Mouse (Mus musculus): ENCODE data around the gene Atad5. TPM values are rescaled to one million over a fixed set of nuclear protein-coding genes. Genes with fewer than 3 reads are reported as not detected.

The Atad5 gene
- total and polyA plus RNA-seq, 3 experiments: 17.1 to 66.9 (median 22.6) TPM

DNA sequence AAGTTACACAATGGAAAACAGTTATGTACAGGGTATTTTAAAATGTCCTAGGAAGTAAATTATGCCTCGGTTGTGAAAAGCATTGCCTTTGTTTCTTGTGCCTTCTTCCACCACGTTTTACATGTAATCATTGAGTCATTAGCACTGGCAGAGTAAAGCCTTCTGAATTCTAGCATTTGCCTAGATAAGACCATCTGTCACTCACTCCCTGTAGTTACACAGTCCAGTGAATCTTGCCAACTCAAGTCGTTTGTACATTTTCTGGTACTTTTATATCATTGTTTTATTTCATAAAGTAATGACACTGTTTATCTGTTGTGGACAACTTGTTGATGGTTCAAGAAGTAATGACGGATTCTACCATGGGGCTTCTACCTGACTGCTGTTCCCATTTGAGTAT is 45.5 kb downstream of the Atad5 start:
- TF ChIP-seq ZNF384 (IDR thresholded peaks at IDR 0.05; ENCODE audit: low read depth, low read length): no peak
- no peak for TF ChIP-seq POLR2A (IDR thresholded peaks at IDR 0.05; ENCODE audit: control insufficient read depth in 1 of 2, insufficient read depth in 1 of 2, low read depth in 1 of 2, low read length in 2 of 2, poor library complexity in 1 of 2)
- no peak for TF ChIP-seq E2F4 (IDR thresholded peaks at IDR 0.05; ENCODE audit: borderline replicate concordance, low read depth, low read length)
- TF ChIP-seq POLR2AphosphoS2 (IDR thresholded peaks at IDR 0.05; ENCODE audit: low read length): 0 out of 2 replicates have a peak, but pooled peaks have one; percentile 11
- TF ChIP-seq UBTF (IDR thresholded peaks at IDR 0.05; ENCODE audit: borderline replicate concordance, insufficient read depth, low read depth, low read length): no peak
- TF ChIP-seq KAT2A (conservative IDR thresholded peaks at IDR 0.05; ENCODE audit: low read depth, low read length): no peak
- no peak for TF ChIP-seq RCOR1 (IDR thresholded peaks at IDR 0.05; ENCODE audit: low read depth, low read length)
- no peak for TF ChIP-seq MAZ (IDR thresholded peaks at IDR 0.05; ENCODE audit: low read depth, low read length)
- TF ChIP-seq MEF2A (IDR thresholded peaks at IDR 0.05; ENCODE audit: extremely low read depth, insufficient replicate concordance, low read depth, low read length, poor library complexity, severe bottlenecking): no peak
- no peak for TF ChIP-seq JUND (IDR thresholded peaks at IDR 0.05; ENCODE audit: low read depth, low read length)
- TF ChIP-seq TCF12 (IDR thresholded peaks at IDR 0.05; ENCODE audit: low read depth, low read length): no peak
- no peak for TF ChIP-seq NELFE (IDR thresholded peaks at IDR 0.05; ENCODE audit: low read depth, low read length)
- peak; percentile 21; the same call in 1 of the 2 replicates for TF ChIP-seq TAL1 (IDR thresholded peaks at IDR 0.05; ENCODE audit: low read length)
- TF ChIP-seq GATA1 (IDR thresholded peaks at IDR 0.05; ENCODE audit: low read depth, low read length): peak; percentile 34; the same call in 1 of the 2 replicates
- TF ChIP-seq TBP (IDR thresholded peaks at IDR 0.05; ENCODE audit: low read depth, low read length): no peak
- Histone ChIP-seq H3K4me3 (ENCODE audit: control insufficient read depth in 1 of 2, insufficient read depth in 1 of 2, low read depth in 2 of 2, low read length in 2 of 2) (no peak overlapping the region), H3K9ac (ENCODE audit: control insufficient read depth, low read depth, low read length, poor library complexity, severe bottlenecking) (no peak overlapping the region), H3K27ac (ENCODE audit: control insufficient read depth, low read depth, low read length) (no peak overlapping the region), H3K9me3 (replicated peaks; ENCODE audit: insufficient read depth, low read length) (no peaks in the 10 kb centered on the region), H3K4me1 (ENCODE audit: control insufficient read depth in 1 of 2, insufficient read depth in 2 of 2, low read length in 2 of 2) (peaks cover 0 to 3% of the 10 kb centered on the region in 2 experiments; a peak in 1 of 4 replicates), H3K27me3 (ENCODE audit: control insufficient read depth in 1 of 2, insufficient read depth in 2 of 2, low read length in 2 of 2) (no peaks in the 10 kb centered on the region), H3K79me2 (ENCODE audit: control insufficient read depth, insufficient read depth, low read length, poor library complexity) (peaks cover 5% of the 10 kb centered on the region), H3K36me3 (ENCODE audit: control insufficient read depth in 1 of 2, insufficient read depth in 2 of 2, low read length in 2 of 2) (peaks cover 10 to 32% of the 10 kb centered on the region in 2 experiments)
- peak; percentile 62 for DNase-seq (ENCODE audit: low read depth, low spot score)

DNA sequence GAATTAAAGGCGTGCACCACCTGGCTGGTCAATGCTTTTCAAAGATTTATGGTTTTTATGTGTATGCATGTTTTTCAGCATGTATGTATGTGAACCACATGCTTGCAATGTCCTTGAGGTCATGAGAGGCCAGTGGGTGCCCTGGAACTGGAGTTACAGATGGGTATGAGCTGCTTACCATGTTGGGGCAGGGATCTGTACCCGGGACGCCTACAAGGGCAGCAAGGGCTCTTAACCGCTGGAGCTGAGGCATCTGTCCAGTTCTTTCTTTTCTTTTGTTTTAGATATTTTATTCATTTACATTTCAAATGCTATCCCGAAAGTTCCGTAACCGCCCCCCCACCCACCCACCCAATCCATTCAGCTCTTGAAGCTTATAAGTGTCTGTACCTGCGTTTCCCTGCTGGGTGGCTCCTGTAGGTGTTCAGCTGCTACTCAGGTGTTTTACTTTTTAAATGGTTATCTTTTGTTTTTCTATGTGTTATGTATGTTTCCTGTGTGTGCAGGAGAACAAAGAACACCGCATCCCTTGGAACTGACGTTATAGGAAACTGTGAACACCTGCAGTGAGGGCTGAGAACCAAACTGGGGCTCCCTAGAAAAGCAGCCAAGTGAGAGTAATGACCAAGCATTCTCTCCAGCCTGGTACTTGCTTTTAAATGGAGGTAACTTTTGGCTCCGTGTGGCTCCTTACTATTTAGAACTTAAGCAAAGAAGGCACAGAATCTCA is 46.9 kb downstream of the Atad5 start:
- DNase-seq (ENCODE audit: low read depth, low spot score): no peak

More for the DNA sequence above, 46.9 kb downstream of the Atad5 start:
- H3K4me3 ChIP-seq (ENCODE audit: control insufficient read depth in 1 of 2, insufficient read depth in 1 of 2, low read depth in 2 of 2, low read length in 2 of 2): no peak overlapping the region
- H3K9me3 ChIP-seq (replicated peaks; ENCODE audit: insufficient read depth, low read length): no peaks in the 10 kb centered on the region
- no peaks in the 10 kb centered on the region for H3K27me3 ChIP-seq (ENCODE audit: control insufficient read depth in 1 of 2, insufficient read depth in 2 of 2, low read length in 2 of 2)
- no peak overlapping the region for H3K27ac ChIP-seq (ENCODE audit: control insufficient read depth, low read depth, low read length)
- no peak for TF ChIP-seq GATA1 (IDR thresholded peaks at IDR 0.05; ENCODE audit: low read depth, low read length)
- no peak for TF ChIP-seq SMC3 (IDR thresholded peaks at IDR 0.05; ENCODE audit: low read depth, low read length)
- no peak for TF ChIP-seq MEF2A (IDR thresholded peaks at IDR 0.05; ENCODE audit: extremely low read depth, insufficient replicate concordance, low read depth, low read length, poor library complexity, severe bottlenecking)
- no peak for TF ChIP-seq EP300 (IDR thresholded peaks at IDR 0.05; ENCODE audit: low read depth in 1 of 2, low read length in 2 of 2)
- no peak for TF ChIP-seq TAL1 (IDR thresholded peaks at IDR 0.05; ENCODE audit: low read length)
- TF ChIP-seq HCFC1 (IDR thresholded peaks at IDR 0.05; ENCODE audit: low read depth, low read length): no peak
- no peak for TF ChIP-seq SIN3A (IDR thresholded peaks at IDR 0.05; ENCODE audit: low read length)
- H3K36me3 ChIP-seq (ENCODE audit: control insufficient read depth in 1 of 2, insufficient read depth in 2 of 2, low read length in 2 of 2): peaks cover 16 to 24% of the 10 kb centered on the region in 2 experiments
- no peak overlapping the region for H3K9ac ChIP-seq (ENCODE audit: control insufficient read depth, low read depth, low read length, poor library complexity, severe bottlenecking)
- peaks cover 11% of the 10 kb centered on the region for H3K79me2 ChIP-seq (ENCODE audit: control insufficient read depth, insufficient read depth, low read length, poor library complexity)
- H3K4me1 ChIP-seq (ENCODE audit: control insufficient read depth in 1 of 2, insufficient read depth in 2 of 2, low read length in 2 of 2): peaks cover 3 to 5% of the 10 kb centered on the region in 2 experiments; a peak in 2 of 4 replicates
